Mouse (Mus musculus): ENCODE data around the gene Cacna1a. TPM values are rescaled to one million over a fixed set of nuclear protein-coding genes. Genes with fewer than 3 reads are reported as not detected.

Cacna1a gene
- polyA plus RNA-seq, 1 experiment from 2014 or later, result 3.2 TPM

GRCm38 (mm10) chr8:84586221-84586620 is 198.0 kb downstream of the Cacna1a start:
- H3K27me3 ChIP-seq (replicated peaks; ENCODE audit: control insufficient read depth, insufficient read depth, low read length), result no peaks in the 10 kb centered on the region
- DNase-seq (ENCODE audit: low spot score) (no peak), ATAC-seq (no peak)
- WGBS, result 75% methylated on average over 2 of the region's 2 CpGs
- no peaks in the 10 kb centered on the region for H3K4me1 ChIP-seq (ENCODE audit: control insufficient read depth, insufficient read depth, low read length)
- no peak overlapping the region for H3K27ac ChIP-seq (ENCODE audit: low read depth, low read length)
- H3K9me3 ChIP-seq (replicated peaks; ENCODE audit: control insufficient read depth, low read length), result no peaks in the 10 kb centered on the region
- no peak overlapping the region for H3K4me3 ChIP-seq (ENCODE audit: low read depth, low read length)
- H3K4me2 ChIP-seq (ENCODE audit: low read length), result no peak overlapping the region
- H3K36me3 ChIP-seq (ENCODE audit: control insufficient read depth, insufficient read depth, low read length), result no peaks in the 10 kb centered on the region
- H3K9ac ChIP-seq (ENCODE audit: low read length), result no peak overlapping the region

GRCm38 (mm10) chr8:84588498-84588897 is 200.3 kb downstream of the Cacna1a start:
- WGBS, result 79% methylated on average over 11 of the region's 11 CpGs
- ATAC-seq, result no peak

GRCm38 (mm10) chr8:84592015-84592662 is 203.9 kb downstream of the Cacna1a start:
- ATAC-seq, result peak; percentile 57; the same call in 1 of the 2 replicates
- 23% methylated on average over 15 of the region's 15 CpGs for WGBS
- Histone ChIP-seq H3K4me2 (ENCODE audit: low read length) (no peak overlapping the region), H3K27me3 (replicated peaks; ENCODE audit: control insufficient read depth, insufficient read depth, low read length) (no peaks in the 10 kb centered on the region), H3K9me3 (replicated peaks; ENCODE audit: control insufficient read depth, low read length) (no peaks in the 10 kb centered on the region), H3K27ac (ENCODE audit: low read depth, low read length) (no peak overlapping the region), H3K9ac (ENCODE audit: low read length) (no peak overlapping the region), H3K4me1 (ENCODE audit: control insufficient read depth, insufficient read depth, low read length) (no peaks in the 10 kb centered on the region), H3K36me3 (ENCODE audit: control insufficient read depth, insufficient read depth, low read length) (no peaks in the 10 kb centered on the region), H3K4me3 (ENCODE audit: low read depth, low read length) (no peak overlapping the region)
- peak; percentile 80 for DNase-seq (ENCODE audit: low spot score)

More at GRCm38 (mm10) chr8:84588498-84588897, 200.3 kb downstream of the Cacna1a start:
- Histone ChIP-seq H3K4me2 (ENCODE audit: low read length) (no peak overlapping the region), H3K4me3 (ENCODE audit: low read depth, low read length) (no peak overlapping the region), H3K27ac (ENCODE audit: low read depth, low read length) (no peak overlapping the region), H3K4me1 (ENCODE audit: control insufficient read depth, insufficient read depth, low read length) (no peaks in the 10 kb centered on the region), H3K9ac (ENCODE audit: low read length) (no peak overlapping the region), H3K36me3 (ENCODE audit: control insufficient read depth, insufficient read depth, low read length) (no peaks in the 10 kb centered on the region), H3K27me3 (replicated peaks; ENCODE audit: control insufficient read depth, insufficient read depth, low read length) (no peaks in the 10 kb centered on the region), H3K9me3 (replicated peaks; ENCODE audit: control insufficient read depth, low read length) (no peaks in the 10 kb centered on the region)
- no peak for DNase-seq (ENCODE audit: low spot score)

GRCm38 (mm10) chr8:84593143-84593542 is 204.9 kb downstream of the Cacna1a start:
- no peak overlapping the region for H3K27ac ChIP-seq (ENCODE audit: low read depth, low read length)
- ATAC-seq (no peak), DNase-seq (ENCODE audit: low spot score) (no peak)
- H3K36me3 ChIP-seq (ENCODE audit: control insufficient read depth, insufficient read depth, low read length), result no peaks in the 10 kb centered on the region
- H3K27me3 ChIP-seq (replicated peaks; ENCODE audit: control insufficient read depth, insufficient read depth, low read length), result no peaks in the 10 kb centered on the region
- H3K4me2 ChIP-seq (ENCODE audit: low read length), result no peak overlapping the region
- WGBS, result 100% methylated on average over 1 of the region's 1 CpGs
- H3K9me3 ChIP-seq (replicated peaks; ENCODE audit: control insufficient read depth, low read length), result no peaks in the 10 kb centered on the region
- H3K9ac ChIP-seq (ENCODE audit: low read length), result no peak overlapping the region
- no peak overlapping the region for H3K4me3 ChIP-seq (ENCODE audit: low read depth, low read length)
- H3K4me1 ChIP-seq (ENCODE audit: control insufficient read depth, insufficient read depth, low read length), result no peaks in the 10 kb centered on the region

GRCm38 (mm10) chr8:84594099-84594780 is 206.0 kb downstream of the Cacna1a start:
- Histone ChIP-seq H3K36me3 (ENCODE audit: control insufficient read depth, insufficient read depth, low read length) (no peaks in the 10 kb centered on the region), H3K9me3 (replicated peaks; ENCODE audit: control insufficient read depth, low read length) (no peaks in the 10 kb centered on the region), H3K27ac (ENCODE audit: low read depth, low read length) (no peak overlapping the region), H3K4me1 (ENCODE audit: control insufficient read depth, insufficient read depth, low read length) (no peaks in the 10 kb centered on the region), H3K9ac (ENCODE audit: low read length) (no peak overlapping the region), H3K4me2 (ENCODE audit: low read length) (no peak overlapping the region), H3K4me3 (ENCODE audit: low read depth, low read length) (no peak overlapping the region), H3K27me3 (replicated peaks; ENCODE audit: control insufficient read depth, insufficient read depth, low read length) (no peaks in the 10 kb centered on the region)
- peak; percentile 86 for DNase-seq (ENCODE audit: low spot score)
- 0 out of 2 replicates have a peak, but pooled peaks have one; percentile 14 for ATAC-seq
- WGBS, result 71% methylated on average over 9 of the region's 9 CpGs

GRCm38 (mm10) chr8:84595648-84596047 is 207.4 kb downstream of the Cacna1a start:
- DNase-seq (ENCODE audit: low spot score), result peak; percentile 77
- H3K4me2 ChIP-seq (ENCODE audit: low read length), result no peak overlapping the region
- H3K4me3 ChIP-seq (ENCODE audit: low read depth, low read length), result no peak overlapping the region
- H3K9me3 ChIP-seq (replicated peaks; ENCODE audit: control insufficient read depth, low read length), result no peaks in the 10 kb centered on the region
- H3K36me3 ChIP-seq (ENCODE audit: control insufficient read depth, insufficient read depth, low read length), result no peaks in the 10 kb centered on the region
- no peaks in the 10 kb centered on the region for H3K27me3 ChIP-seq (replicated peaks; ENCODE audit: control insufficient read depth, insufficient read depth, low read length)
- H3K27ac ChIP-seq (ENCODE audit: low read depth, low read length), result no peak overlapping the region
- WGBS, result 24% methylated on average over 9 of the region's 9 CpGs
- ATAC-seq, result no peak
- peaks cover 6% of the 10 kb centered on the region for H3K4me1 ChIP-seq (ENCODE audit: control insufficient read depth, insufficient read depth, low read length)
- no peak overlapping the region for H3K9ac ChIP-seq (ENCODE audit: low read length)

- Histone ChIP-seq H3K4me2 (ENCODE audit: low read length) (no peak overlapping the region), H3K9me3 (replicated peaks; ENCODE audit: control insufficient read depth, low read length) (no peaks in the 10 kb centered on the region), H3K27me3 (replicated peaks; ENCODE audit: control insufficient read depth, insufficient read depth, low read length) (no peaks in the 10 kb centered on the region; the same call in 1 of the 2 replicates), H3K36me3 (ENCODE audit: control insufficient read depth, insufficient read depth, low read length) (peaks cover 3% of the 10 kb centered on the region; the same call in 1 of the 2 replicates), H3K4me3 (ENCODE audit: low read depth, low read length) (no peak overlapping the region), H3K9ac (ENCODE audit: low read length) (no peak overlapping the region), H3K27ac (ENCODE audit: low read depth, low read length) (no peak overlapping the region), H3K4me1 (ENCODE audit: control insufficient read depth, insufficient read depth, low read length) (peaks cover 17% of the 10 kb centered on the region)
- DNase-seq (ENCODE audit: low spot score) (no peak), ATAC-seq (no peak)
- WGBS, result 100% methylated on average over 1 of the region's 1 CpGs
Measured at GRCm38 (mm10) chr8:84599401-84599800, 211.2 kb downstream of the Cacna1a start.

GRCm38 (mm10) chr8:84600311-84600907 is 212.2 kb downstream of the Cacna1a start:
- ATAC-seq (peak; percentile 59; the same call in 1 of the 2 replicates), DNase-seq (ENCODE audit: low spot score) (no peak)
- H3K4me1 ChIP-seq (ENCODE audit: control insufficient read depth, insufficient read depth, low read length), result peaks cover 17% of the 10 kb centered on the region
- no peaks in the 10 kb centered on the region; the same call in 1 of the 2 replicates for H3K27me3 ChIP-seq (replicated peaks; ENCODE audit: control insufficient read depth, insufficient read depth, low read length)
- H3K9ac ChIP-seq (ENCODE audit: low read length), result peak overlapping the region; percentile 65
- peaks cover 3% of the 10 kb centered on the region; the same call in 1 of the 2 replicates for H3K36me3 ChIP-seq (ENCODE audit: control insufficient read depth, insufficient read depth, low read length)
- H3K9me3 ChIP-seq (replicated peaks; ENCODE audit: control insufficient read depth, low read length), result no peaks in the 10 kb centered on the region
- 5% methylated on average over 26 of the region's 26 CpGs for WGBS
- peak overlapping the region; percentile 27 for H3K4me3 ChIP-seq (ENCODE audit: low read depth, low read length)
- H3K4me2 ChIP-seq (ENCODE audit: low read length), result peak overlapping the region; percentile 58
- H3K27ac ChIP-seq (ENCODE audit: low read depth, low read length), result peak overlapping the region; percentile 14; the same call in 1 of the 2 replicates
